Mouse (Mus musculus): ENCODE results near the gene Gm10271. TPM values are rescaled to one million over a fixed set of nuclear protein-coding genes. Genes with fewer than 3 reads are reported as not detected.

Gene Gm10271
- polyA plus RNA-seq, 1 experiment from 2014 or later: not detected

- Histone ChIP-seq H3K4me1 (no peaks in the 10 kb centered on the region), H3K36me3 (0 out of 2 replicates have a peak, but pooled peaks cover 14% of the 10 kb centered on the region), H3K9me3 (no peaks in the 10 kb centered on the region), H3K27me3 (replicated peaks) (no peaks in the 10 kb centered on the region), H3K27ac (no peak overlapping the region; the same call in 1 of the 2 replicates), H3K4me3 (replicated peaks) (no peak overlapping the region), H3K4me2 (no peak overlapping the region), H3K9ac (no peak overlapping the region)
- 75% methylated on average over 17 of the region's 17 CpGs for WGBS
- ATAC-seq (ENCODE audit: insufficient read depth, low FRiP score, low read depth): peak; percentile 65
These were observed 58.6 kb downstream of the Gm10271 start for GRCm38 (mm10) chr10:116913647-116914273.

DNA sequence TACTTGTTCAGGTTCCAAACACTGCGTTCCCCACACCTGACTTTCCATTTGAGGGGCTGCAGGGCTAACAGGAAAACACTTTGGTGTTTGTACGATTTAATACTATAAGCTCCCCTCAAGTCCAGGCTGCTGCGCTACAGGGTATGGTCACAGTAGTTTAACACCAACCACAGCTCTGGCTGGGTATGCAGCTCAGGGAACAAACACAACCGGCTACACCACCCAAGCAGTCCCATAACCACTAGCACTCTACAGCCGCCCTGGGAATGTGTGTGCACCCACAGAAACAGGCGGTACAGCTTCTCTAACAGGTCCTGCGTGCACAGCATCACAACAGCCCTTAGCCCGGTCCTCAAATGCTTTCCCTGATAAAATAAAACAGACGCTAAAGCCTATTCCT, 59.6 kb downstream of the Gm10271 start:
- H3K36me3 ChIP-seq: 0 out of 2 replicates have a peak, but pooled peaks cover 12% of the 10 kb centered on the region
- no peak overlapping the region for H3K9ac ChIP-seq
- H3K4me2 ChIP-seq: no peak overlapping the region
- H3K27me3 ChIP-seq (replicated peaks): no peaks in the 10 kb centered on the region
- H3K4me1 ChIP-seq: no peaks in the 10 kb centered on the region
- H3K4me3 ChIP-seq (replicated peaks): no peak overlapping the region
- WGBS: 83% methylated on average over 9 of the region's 9 CpGs
- 0 out of 2 replicates have a peak overlapping the region, but pooled peaks have one; percentile 19 for H3K27ac ChIP-seq
- H3K9me3 ChIP-seq: no peaks in the 10 kb centered on the region
- no peak for ATAC-seq (ENCODE audit: insufficient read depth, low FRiP score, low read depth)

GRCm38 (mm10) chr10:116908901-116909642, 63.3 kb downstream of the Gm10271 start:
- Histone ChIP-seq H3K9me3 (no peaks in the 10 kb centered on the region), H3K27ac (no peak overlapping the region), H3K4me2 (no peak overlapping the region), H3K36me3 (0 out of 2 replicates have a peak, but pooled peaks cover 9% of the 10 kb centered on the region), H3K27me3 (replicated peaks) (no peaks in the 10 kb centered on the region), H3K4me1 (no peaks in the 10 kb centered on the region), H3K4me3 (replicated peaks) (no peak overlapping the region), H3K9ac (no peak overlapping the region)
- 72% methylated on average over 15 of the region's 15 CpGs for WGBS
- peak; percentile 86 for ATAC-seq (ENCODE audit: insufficient read depth, low FRiP score, low read depth)

Other genes with a start within 250 kb of the Gm10271 start
- 1.2 and 1.3 TPM in 2 replicates for gene Myrfl, start 75.7 kb downstream of the Gm10271 start, polyA plus RNA-seq (2015; fragmentation: Nextera tagmentation; extraction: Ambion mirVana)
- 24.6 and 25.2 TPM in 2 replicates for gene Rab3ip, start 21.8 kb downstream of the Gm10271 start, polyA plus RNA-seq (2015; fragmentation: Nextera tagmentation; extraction: Ambion mirVana)
- gene Best3, start 13.7 kb upstream of the Gm10271 start, polyA plus RNA-seq (2015; fragmentation: Nextera tagmentation; extraction: Ambion mirVana): 0.05 and 0.10 TPM in 2 replicates
- gene Lrrc10, start 72.7 kb upstream of the Gm10271 start, polyA plus RNA-seq (2015; fragmentation: Nextera tagmentation; extraction: Ambion mirVana): not detected in 2 replicates
- 227 and 229 TPM in 2 replicates for gene Cct2, start 91.2 kb upstream of the Gm10271 start, polyA plus RNA-seq (2015; fragmentation: Nextera tagmentation; extraction: Ambion mirVana)
- gene Frs2, start 175.9 kb upstream of the Gm10271 start, polyA plus RNA-seq (2015; fragmentation: Nextera tagmentation; extraction: Ambion mirVana): 18.4 and 18.8 TPM in 2 replicates